Mouse (Mus musculus): ENCODE measurements around the gene Elmo1. TPM values are rescaled to one million over a fixed set of nuclear protein-coding genes. Genes with fewer than 3 reads are reported as not detected.
A peak's percentile ranks its signal among the peaks of the same experiment; 100 is the strongest.

Gene Elmo1
- total and polyA plus RNA-seq, 2 experiments: 1.2 to 6.7 TPM

DNA sequence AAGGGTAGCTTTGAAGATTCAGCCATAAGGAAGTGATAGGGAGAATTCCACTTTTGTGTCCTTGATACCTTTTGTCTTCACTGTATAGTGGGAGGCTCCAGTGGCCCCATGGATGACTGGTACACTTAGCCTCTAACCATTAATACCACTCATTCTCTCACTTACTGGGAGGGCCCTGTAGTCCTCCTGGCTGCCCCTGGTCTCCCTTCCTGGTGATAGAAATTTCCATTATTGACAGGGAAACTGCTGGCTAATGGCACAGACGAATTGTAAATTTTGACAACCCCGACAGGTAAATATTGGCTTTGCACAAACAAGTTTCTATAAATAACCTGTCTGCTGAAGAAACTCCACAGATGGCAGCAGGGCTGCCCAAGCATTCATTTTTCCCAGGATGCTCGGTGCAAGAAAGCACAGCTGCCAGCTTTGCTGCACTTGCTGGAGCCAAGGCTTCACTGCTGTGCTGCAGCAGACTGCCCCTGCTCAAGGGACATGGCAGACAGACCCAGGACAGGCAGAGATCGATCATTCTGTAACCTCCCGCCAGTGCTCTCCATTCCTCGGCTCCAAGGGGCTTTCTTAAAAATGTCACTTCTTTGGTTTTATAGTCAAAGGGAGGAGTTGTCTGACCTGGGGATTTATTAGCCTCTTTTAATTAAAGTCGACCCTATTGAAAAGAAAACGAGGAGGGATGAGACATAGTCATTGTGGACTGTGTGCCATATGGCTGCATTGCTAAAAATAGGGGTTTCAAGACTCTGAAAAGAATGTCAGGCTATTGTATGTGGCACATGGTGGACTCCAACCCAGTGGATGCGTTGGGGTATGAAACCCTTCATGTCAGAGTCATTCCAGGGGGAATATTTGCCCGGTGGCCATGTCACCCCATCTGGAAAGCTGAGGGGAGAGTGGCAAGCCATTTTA, 422.2 kb downstream of the Elmo1 start:
- Histone ChIP-seq H3K27me3 (ENCODE audit: control insufficient read depth, insufficient read depth, low read length) (no peaks in the 10 kb centered on the region), H3K36me3 (ENCODE audit: control insufficient read depth, insufficient read depth, low read length) (no peaks in the 10 kb centered on the region), H3K4me1 (ENCODE audit: control insufficient read depth, insufficient read depth, low read length) (peaks cover 9% of the 10 kb centered on the region; the same call in 1 of the 2 replicates), H3K9ac (ENCODE audit: low read depth, low read length) (no peak overlapping the region), H3K4me3 (ENCODE audit: insufficient read depth, low read depth, low read length) (no peak overlapping the region), H3K27ac (replicated peaks; ENCODE audit: insufficient read depth, low read depth, low read length) (no peak overlapping the region), H3K79me2 (ENCODE audit: control insufficient read depth, insufficient read depth, low read length) (no peaks in the 10 kb centered on the region)
- no peak for TF ChIP-seq CTCF (IDR thresholded peaks at IDR 0.05; ENCODE audit: low read depth, low read length)
- TF ChIP-seq POLR2A (IDR thresholded peaks at IDR 0.05; ENCODE audit: extremely low read depth, insufficient read depth, low read length): no peak
- DNase-seq (ENCODE audit: extremely low read depth, low read depth, low spot score): peak; percentile 76
- WGBS: 63% methylated on average over 10 of the region's 10 CpGs

DNA sequence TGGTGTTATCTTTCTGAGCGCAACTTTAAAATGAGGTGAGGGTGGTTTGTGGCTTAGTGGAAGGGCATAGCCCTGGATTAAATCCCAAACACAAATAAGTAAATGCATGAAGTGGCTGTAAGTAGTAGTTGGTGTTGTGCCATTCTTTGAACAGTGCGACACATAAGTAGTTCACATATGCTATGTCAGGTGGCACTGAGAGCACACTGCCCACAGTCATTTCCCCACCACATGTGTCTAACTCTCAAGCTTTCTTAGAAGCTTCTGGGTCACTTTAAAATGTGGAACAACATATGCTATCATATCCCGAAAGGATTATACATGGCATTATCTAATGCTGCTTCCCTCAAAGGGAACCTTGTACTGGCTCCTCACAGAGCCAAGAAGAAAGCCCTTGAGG, 424.3 kb downstream of the Elmo1 start:
- 94% methylated on average over 3 of the region's 3 CpGs for WGBS
- Histone ChIP-seq H3K27me3 (ENCODE audit: control insufficient read depth, insufficient read depth, low read length) (no peaks in the 10 kb centered on the region), H3K36me3 (ENCODE audit: control insufficient read depth, insufficient read depth, low read length) (no peaks in the 10 kb centered on the region), H3K27ac (replicated peaks; ENCODE audit: insufficient read depth, low read depth, low read length) (no peak overlapping the region), H3K9ac (ENCODE audit: low read depth, low read length) (no peak overlapping the region), H3K4me1 (ENCODE audit: control insufficient read depth, insufficient read depth, low read length) (peaks cover 9% of the 10 kb centered on the region; the same call in 1 of the 2 replicates), H3K79me2 (ENCODE audit: control insufficient read depth, insufficient read depth, low read length) (no peaks in the 10 kb centered on the region), H3K4me3 (ENCODE audit: insufficient read depth, low read depth, low read length) (no peak overlapping the region)
- no peak for DNase-seq (ENCODE audit: extremely low read depth, low read depth, low spot score)
- TF ChIP-seq POLR2A (IDR thresholded peaks at IDR 0.05; ENCODE audit: extremely low read depth, insufficient read depth, low read length) (no peak), CTCF (IDR thresholded peaks at IDR 0.05; ENCODE audit: low read depth, low read length) (no peak)

GRCm38 (mm10) chr13:20516096-20516495, 425.7 kb downstream of the Elmo1 start:
- Histone ChIP-seq H3K4me1 (ENCODE audit: control insufficient read depth, insufficient read depth, low read length) (peaks cover 9% of the 10 kb centered on the region; the same call in 1 of the 2 replicates), H3K79me2 (ENCODE audit: control insufficient read depth, insufficient read depth, low read length) (no peaks in the 10 kb centered on the region), H3K27me3 (ENCODE audit: control insufficient read depth, insufficient read depth, low read length) (no peaks in the 10 kb centered on the region), H3K36me3 (ENCODE audit: control insufficient read depth, insufficient read depth, low read length) (no peaks in the 10 kb centered on the region), H3K4me3 (ENCODE audit: insufficient read depth, low read depth, low read length) (no peak overlapping the region), H3K27ac (replicated peaks; ENCODE audit: insufficient read depth, low read depth, low read length) (no peak overlapping the region), H3K9ac (ENCODE audit: low read depth, low read length) (no peak overlapping the region)
- DNase-seq (ENCODE audit: extremely low read depth, low read depth, low spot score): no peak
- TF ChIP-seq POLR2A (IDR thresholded peaks at IDR 0.05; ENCODE audit: extremely low read depth, insufficient read depth, low read length): no peak
- 78% methylated on average over 4 of the region's 4 CpGs for WGBS

DNA sequence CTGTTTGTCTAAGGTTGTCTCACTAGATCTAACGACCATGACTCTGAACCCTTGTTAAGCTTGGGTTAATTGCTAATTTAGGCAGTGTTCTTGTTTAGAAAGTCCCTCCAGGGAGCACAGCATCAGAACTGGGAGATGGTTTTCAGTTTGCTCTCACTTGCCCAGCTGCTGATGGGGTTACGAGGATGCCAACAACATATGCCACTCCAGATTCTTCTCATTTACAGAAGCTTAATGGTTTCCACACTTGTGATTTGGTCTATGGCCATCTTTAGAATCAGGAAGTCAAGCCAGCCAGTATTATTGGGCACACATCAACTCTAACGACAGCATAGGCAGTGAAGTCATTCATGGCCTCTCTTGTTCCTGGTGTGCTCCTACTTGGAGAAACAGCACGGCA, 427.3 kb downstream of the Elmo1 start:
- Histone ChIP-seq H3K4me3 (ENCODE audit: insufficient read depth, low read depth, low read length) (no peak overlapping the region), H3K27me3 (ENCODE audit: control insufficient read depth, insufficient read depth, low read length) (no peaks in the 10 kb centered on the region), H3K79me2 (ENCODE audit: control insufficient read depth, insufficient read depth, low read length) (no peaks in the 10 kb centered on the region), H3K4me1 (ENCODE audit: control insufficient read depth, insufficient read depth, low read length) (peaks cover 6% of the 10 kb centered on the region; the same call in 1 of the 2 replicates), H3K27ac (replicated peaks; ENCODE audit: insufficient read depth, low read depth, low read length) (no peak overlapping the region), H3K36me3 (ENCODE audit: control insufficient read depth, insufficient read depth, low read length) (no peaks in the 10 kb centered on the region), H3K9ac (ENCODE audit: low read depth, low read length) (no peak overlapping the region)
- TF ChIP-seq POLR2A (IDR thresholded peaks at IDR 0.05; ENCODE audit: extremely low read depth, insufficient read depth, low read length) (no peak), CTCF (IDR thresholded peaks at IDR 0.05; ENCODE audit: low read depth, low read length) (no peak)
- no peak for DNase-seq (ENCODE audit: extremely low read depth, low read depth, low spot score)
- 83% methylated on average over 4 of the region's 4 CpGs for WGBS

- no peak overlapping the region for H3K9ac ChIP-seq (ENCODE audit: low read depth, low read length)
- DNase-seq (ENCODE audit: extremely low read depth, low read depth, low spot score): no peak
- H3K79me2 ChIP-seq (ENCODE audit: control insufficient read depth, insufficient read depth, low read length): no peaks in the 10 kb centered on the region
- H3K36me3 ChIP-seq (ENCODE audit: control insufficient read depth, insufficient read depth, low read length): no peaks in the 10 kb centered on the region
- H3K27me3 ChIP-seq (ENCODE audit: control insufficient read depth, insufficient read depth, low read length): no peaks in the 10 kb centered on the region
- no peaks in the 10 kb centered on the region for H3K4me1 ChIP-seq (ENCODE audit: control insufficient read depth, insufficient read depth, low read length)
- 89% methylated on average over 3 of the region's 3 CpGs for WGBS
- no peak overlapping the region for H3K4me3 ChIP-seq (ENCODE audit: insufficient read depth, low read depth, low read length)
- no peak overlapping the region for H3K27ac ChIP-seq (replicated peaks; ENCODE audit: insufficient read depth, low read depth, low read length)
- TF ChIP-seq CTCF (IDR thresholded peaks at IDR 0.05; ENCODE audit: low read depth, low read length): no peak
These were observed 431.1 kb downstream of the Elmo1 start for GRCm38 (mm10) chr13:20521492-20521891.

DNA sequence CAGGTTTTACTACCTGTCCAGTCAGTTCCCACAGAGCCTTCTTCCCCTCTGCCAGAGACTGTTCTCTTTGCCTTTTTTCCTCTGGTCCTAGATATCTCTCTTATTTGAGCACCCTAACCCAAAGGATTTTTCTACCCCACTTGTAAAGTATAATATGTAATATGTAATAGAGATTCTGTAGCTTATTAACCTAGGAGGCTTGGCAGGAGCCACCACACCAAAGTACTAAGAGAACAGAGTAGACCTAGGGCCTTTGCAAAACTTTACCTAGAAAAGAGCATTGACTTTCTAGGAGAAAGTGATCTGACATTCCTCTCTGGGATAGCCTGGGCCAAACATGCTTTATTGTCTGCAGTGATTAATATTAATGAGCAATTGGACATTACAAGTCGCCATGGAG, 433.3 kb downstream of the Elmo1 start:
- H3K27ac ChIP-seq (replicated peaks; ENCODE audit: insufficient read depth, low read depth, low read length): no peak overlapping the region
- H3K4me3 ChIP-seq (ENCODE audit: insufficient read depth, low read depth, low read length): no peak overlapping the region
- H3K79me2 ChIP-seq (ENCODE audit: control insufficient read depth, insufficient read depth, low read length): no peaks in the 10 kb centered on the region
- TF ChIP-seq POLR2A (IDR thresholded peaks at IDR 0.05; ENCODE audit: extremely low read depth, insufficient read depth, low read length) (no peak), CTCF (IDR thresholded peaks at IDR 0.05; ENCODE audit: low read depth, low read length) (no peak)
- H3K27me3 ChIP-seq (ENCODE audit: control insufficient read depth, insufficient read depth, low read length): no peaks in the 10 kb centered on the region
- H3K36me3 ChIP-seq (ENCODE audit: control insufficient read depth, insufficient read depth, low read length): no peaks in the 10 kb centered on the region
- WGBS: 90% methylated on average over 1 of the region's 1 CpGs
- no peaks in the 10 kb centered on the region for H3K4me1 ChIP-seq (ENCODE audit: control insufficient read depth, insufficient read depth, low read length)
- H3K9ac ChIP-seq (ENCODE audit: low read depth, low read length): no peak overlapping the region
- no peak for DNase-seq (ENCODE audit: extremely low read depth, low read depth, low spot score)

Data from liver, adult 2 months (tissue).